Mouse (Mus musculus) gastrocnemius, postnatal 10 days (tissue): ENCODE measurements around the gene Nploc4. TPM values are rescaled to one million over a fixed set of nuclear protein-coding genes. Genes with fewer than 3 reads are reported as not detected.
"Not testable (repeated sequence)": the region's sequence is repeated elsewhere in the genome, so short reads cannot be mapped to it uniquely, and the experiment has no call there.

Source experiments
- DNase-seq: peaks from one replicate; pipeline ENCODE4 v3.0.0; 2021; ENCODE audit warnings: mixed read lengths
- total RNA-seq, 2 experiments: library from RNA; stranded (reverse); gene quantifications; 2 replicates each; pipeline ENCODE4 v1.2.3; 2021

The Nploc4 gene
- total RNA-seq, 2 experiments from 2014 or later, result 60.6 to 66.6 TPM

GRCm38 (mm10) chr11:120442765-120443280 is 5.3 kb upstream of the Nploc4 start:
- DNase-seq, result no peak

GRCm38 (mm10) chr11:120442344-120442743 is 4.8 kb upstream of the Nploc4 start, which contains the start of gene Tspan10:
Gene Tspan10 (plus strand): TSS chr11:120442644.
- DNase-seq, result no peak

DNA sequence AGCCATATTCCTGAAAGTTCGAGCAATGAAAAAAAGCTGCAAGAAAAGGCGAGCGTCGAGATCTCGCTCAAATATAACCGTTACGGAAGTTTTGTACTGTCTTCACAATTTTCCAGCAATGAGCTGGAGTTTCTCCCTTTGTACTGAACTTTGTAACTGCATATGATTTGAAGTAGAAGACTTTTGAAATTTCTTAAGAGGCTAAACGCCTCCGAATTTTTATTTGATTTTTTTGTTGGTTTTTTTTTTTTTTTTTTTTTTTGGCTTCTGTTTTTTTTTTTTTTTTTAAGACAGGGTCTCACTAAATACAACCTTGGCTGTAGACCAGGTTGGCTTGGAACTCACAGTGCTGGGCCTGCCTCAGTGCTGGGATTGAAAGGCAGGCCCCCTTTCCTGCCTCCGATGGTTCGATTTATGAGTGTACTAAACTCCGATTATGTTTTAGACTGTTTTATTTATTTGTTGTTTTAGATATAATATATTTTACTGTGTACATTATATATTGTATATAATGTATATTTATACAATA is 413 bp upstream of the Nploc4 start:
- no peak for DNase-seq

- DNase-seq, result no peak
These were observed 10.8 kb downstream of the Nploc4 start for GRCm38 (mm10) chr11:120426727-120427126.

- peak; percentile 64 for DNase-seq
These were observed 13.8 kb downstream of the Nploc4 start for GRCm38 (mm10) chr11:120423569-120424295.

GRCm38 (mm10) chr11:120422651-120423568 is 14.6 kb downstream of the Nploc4 start:
- no peak for DNase-seq

DNA sequence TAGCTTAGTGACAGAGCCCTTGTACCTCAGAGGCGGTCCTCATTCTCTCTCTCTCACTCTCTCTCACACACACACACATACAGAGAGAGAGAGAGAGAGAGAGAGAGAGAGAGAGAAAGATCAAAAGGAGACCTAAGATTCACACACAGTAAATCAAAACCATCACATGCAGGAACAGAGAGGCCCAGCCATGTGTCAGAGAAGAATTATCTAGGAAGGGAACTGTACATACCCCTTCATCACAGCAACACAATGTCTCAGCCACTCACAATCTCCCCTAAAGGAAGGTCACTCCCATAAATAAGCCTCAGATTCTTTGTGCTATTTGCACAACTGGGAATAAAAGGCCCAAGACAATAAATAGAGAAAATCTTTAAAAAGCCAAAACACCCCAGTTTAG is 18.9 kb downstream of the Nploc4 start:
- no peak for DNase-seq

- DNase-seq, result no peak
These were observed 19.7 kb downstream of the Nploc4 start for GRCm38 (mm10) chr11:120417852-120418251.

GRCm38 (mm10) chr11:120413621-120414020 is 23.9 kb downstream of the Nploc4 start:
- DNase-seq, result not testable (repeated sequence)

- no peak for DNase-seq
These were observed 31.1 kb downstream of the Nploc4 start for GRCm38 (mm10) chr11:120406445-120406844.

GRCm38 (mm10) chr11:120405867-120406266 is 31.6 kb downstream of the Nploc4 start:
- no peak for DNase-seq

- no peak for DNase-seq
These were observed 32.7 kb downstream of the Nploc4 start for GRCm38 (mm10) chr11:120404814-120405213.

DNA sequence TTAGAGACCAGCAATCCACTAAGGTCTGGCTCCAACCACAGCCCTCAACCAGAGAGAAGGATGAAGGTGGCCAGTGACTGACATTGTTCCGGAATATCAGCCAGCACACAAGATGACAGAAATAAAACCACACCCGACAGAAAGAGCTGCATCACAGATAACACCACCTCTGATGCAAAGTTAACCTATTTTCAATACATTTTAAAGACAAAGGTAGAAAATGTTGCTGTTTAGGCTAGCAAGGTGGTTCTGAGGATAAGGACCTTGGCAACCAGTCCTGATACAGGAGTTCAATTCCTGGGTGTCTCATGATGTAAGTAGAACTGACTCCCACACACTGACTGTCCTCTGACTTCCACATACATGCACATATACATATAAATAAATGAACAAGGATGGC is 38.2 kb downstream of the Nploc4 start:
- no peak for DNase-seq

DNA sequence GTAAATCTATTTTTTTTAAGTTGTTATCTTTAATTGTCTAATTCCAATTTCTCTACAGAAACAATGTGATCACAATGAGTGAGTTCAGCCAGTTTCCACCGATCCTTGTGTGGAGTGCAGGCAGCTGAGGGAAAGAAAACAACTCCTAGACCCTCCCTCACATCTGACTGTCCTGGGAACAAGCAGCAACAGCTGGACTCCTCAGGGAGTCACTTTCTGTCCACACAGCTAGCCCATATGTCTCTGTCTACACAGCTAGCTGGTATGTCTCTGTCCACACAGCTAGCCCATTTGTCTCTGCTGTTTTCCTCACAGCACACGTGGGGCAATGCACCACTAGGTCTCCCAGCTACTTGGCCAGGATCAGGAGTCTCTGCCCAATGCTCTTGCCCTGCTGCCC is 39.9 kb downstream of the Nploc4 start:
- no peak for DNase-seq

DNA sequence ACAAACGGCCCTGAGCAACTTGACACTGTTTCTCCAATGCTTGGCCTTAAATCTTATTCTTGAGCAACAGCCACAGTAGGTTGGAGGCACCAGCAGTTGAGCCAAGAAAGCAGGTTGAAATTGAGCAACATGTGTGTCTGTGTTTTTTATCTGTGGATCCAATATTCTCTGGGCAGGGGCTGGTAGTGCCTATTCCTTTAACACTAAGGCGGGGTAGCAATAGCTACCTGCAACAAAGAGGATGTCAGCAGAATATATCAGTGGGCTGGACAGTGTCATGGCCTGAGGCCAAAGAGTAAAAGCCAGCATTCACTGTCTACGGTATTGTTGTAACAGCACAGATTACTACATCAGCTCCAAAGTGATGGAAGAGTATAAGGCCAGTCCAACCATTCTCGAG is 41.8 kb downstream of the Nploc4 start:
- no peak for DNase-seq

- DNase-seq, result no peak
These were observed 48.9 kb downstream of the Nploc4 start for GRCm38 (mm10) chr11:120388580-120388979.

- DNase-seq, result no peak
These were observed 50.4 kb downstream of the Nploc4 start for GRCm38 (mm10) chr11:120387157-120387556.

- DNase-seq, result no peak
These were observed 50.9 kb downstream of the Nploc4 start for GRCm38 (mm10) chr11:120386632-120387031.

- DNase-seq, result no peak
These were observed 55.0 kb downstream of the Nploc4 start for GRCm38 (mm10) chr11:120382509-120382908.

- no peak for DNase-seq
These were observed 56.4 kb downstream of the Nploc4 start for GRCm38 (mm10) chr11:120381157-120381556.

DNA sequence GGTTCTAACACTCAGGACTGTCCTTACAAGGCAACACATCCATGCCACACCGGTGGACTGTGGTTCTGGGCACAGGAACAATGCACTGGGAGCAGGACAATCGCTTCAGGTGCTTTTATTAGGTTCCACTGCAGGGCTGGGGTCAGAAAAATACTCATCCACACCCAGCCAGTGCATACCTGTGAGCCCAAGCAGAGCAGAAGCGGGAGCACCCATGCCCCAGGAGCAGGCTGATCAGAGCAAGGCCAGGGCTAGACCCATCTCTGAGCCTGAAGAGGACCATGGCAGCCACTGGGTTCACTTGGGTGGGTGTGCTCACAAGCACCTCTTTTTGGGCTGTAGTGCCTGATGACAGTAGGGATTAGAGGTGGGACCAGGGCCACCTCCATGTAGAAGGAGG is 57.2 kb downstream of the Nploc4 start:
- no peak for DNase-seq

GRCm38 (mm10) chr11:120378611-120379540 is 58.6 kb downstream of the Nploc4 start, which contains the start of gene Faap100:
Gene Faap100 (minus strand): TSS chr11:120378764.
- peak; percentile 93 for DNase-seq
